ENCODE assay signal across 19 mouse cellular contexts in the genomic region with DNA sequence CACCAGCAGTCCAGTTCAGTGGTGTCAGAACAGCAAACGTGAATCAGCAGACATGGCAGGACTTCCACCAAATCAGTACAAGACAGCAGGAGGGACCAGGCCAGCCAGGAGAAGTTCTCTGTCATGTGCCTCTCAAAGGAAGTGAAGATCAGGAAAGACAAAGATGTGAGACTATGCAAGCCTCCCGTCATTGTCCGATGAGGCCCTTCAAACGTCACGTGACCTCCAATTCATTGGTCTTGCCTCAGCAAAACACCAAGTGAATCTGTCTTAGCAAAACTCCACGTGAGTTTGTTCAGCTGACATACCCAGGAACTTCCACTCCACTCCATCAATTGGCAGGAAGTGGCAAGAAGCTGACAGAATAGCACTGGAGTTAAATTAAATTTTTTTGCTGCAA.
"Had no signal": no experiment of that assay in that cellular context is flagged by ENCODE, and none has a peak within 500 bp of the region (broad histone marks: within the 10 kb centered on the region; RNA-seq: fewer than 3 reads in every experiment).

No protein-coding gene starts in this region.

- DNase-seq: kidney, adult 9 months; kidney, postnatal 14 days; kidney, postnatal 4 days; left cerebral cortex, postnatal 4 days; lung, adult 18-20 months; lung, postnatal 10 days; lung, postnatal 36 days; midbrain, embryonic 14.5 days; retina, postnatal 1 day; right cerebral cortex, postnatal 25 days; spleen, adult 18-20 months; thymus, postnatal 25 days had no signal

- H3K36me3 ChIP-seq: limb, embryonic 12.5 days; limb, embryonic 15.5 days; liver, embryonic 15.5 days; lung, embryonic 15.5 days; neural tube, embryonic 12.5 days; neural tube, embryonic 15.5 days; stomach, embryonic 15.5 days had no signal

- H3K27ac ChIP-seq: limb, embryonic 12.5 days; limb, embryonic 15.5 days; liver, embryonic 15.5 days; lung, embryonic 15.5 days; neural tube, embryonic 12.5 days; neural tube, embryonic 15.5 days; stomach, embryonic 15.5 days had no signal

- H3K4me3 ChIP-seq: limb, embryonic 12.5 days; limb, embryonic 15.5 days; liver, embryonic 15.5 days; lung, embryonic 15.5 days; neural tube, embryonic 12.5 days; neural tube, embryonic 15.5 days; stomach, embryonic 15.5 days had no signal
